Mouse (Mus musculus) mammary gland, adult 2 months (tissue): ENCODE results near the gene Gabbr2. TPM values are rescaled to one million over a fixed set of nuclear protein-coding genes. Genes with fewer than 3 reads are reported as not detected.

Source experiments
- polyA plus RNA-seq: library from polyadenylated mRNA; depleted of rRNA; stranded (reverse); fragments of >200 nt; gene quantifications from 2 replicates; pipeline ENCODE4 v1.2.3, GENCODE M21; 2012; ENCODE audit warnings: low replicate concordance; rRNA removed

The Gabbr2 gene
- polyA plus RNA-seq: 0.04 and 0.30 TPM in 2 replicates

GRCm38 (mm10) chr4:46991016-46991958 is at the start of gene Gabbr2:
Gene Gabbr2, minus strand, starts transcription at chr4:46991873.

DNA sequence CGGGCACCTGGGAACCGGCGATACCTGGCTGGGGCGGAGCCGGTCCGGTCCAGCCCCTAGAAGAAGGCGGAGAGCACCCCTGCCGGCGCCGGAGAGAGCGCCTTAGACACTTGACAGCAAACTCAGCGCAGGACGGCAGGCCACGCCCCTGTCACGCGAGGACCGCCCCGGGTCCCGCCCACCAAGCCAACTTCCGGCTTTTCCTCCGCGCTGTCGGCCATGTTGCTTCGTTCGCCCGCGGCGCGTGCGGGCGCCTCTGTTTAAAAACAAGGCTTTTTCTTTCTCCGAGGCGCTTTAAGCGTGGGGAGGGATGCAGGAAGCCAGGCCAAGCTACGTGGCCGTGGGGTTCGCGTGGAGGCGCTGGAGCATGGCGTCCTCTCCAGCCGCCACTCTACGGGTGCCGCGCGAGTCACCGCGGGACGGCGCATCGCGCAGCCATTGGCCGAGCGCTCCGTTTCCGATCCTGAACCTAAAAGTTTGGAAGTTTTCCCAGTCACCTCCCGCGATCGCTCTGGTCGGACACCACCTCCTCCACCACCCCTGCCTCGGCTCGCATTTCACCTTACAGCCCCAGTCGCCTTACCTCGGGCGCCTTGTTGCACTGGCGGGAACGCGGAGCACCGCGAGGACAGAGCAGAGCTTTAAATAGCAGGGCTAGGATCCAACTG is 341.5 kb downstream of the Gabbr2 start, which contains the start of gene Tbc1d2:
Gene Tbc1d2, minus strand, starts transcription at position 124 of the 668 bp plus-strand sequence.

Other genes starting within 250 kb of the Gabbr2 start
- 6.1 and 6.6 TPM in 2 replicates for gene Anks6, start 65.6 kb upstream of the Gabbr2 start, polyA plus RNA-seq
- 5.0 and 10.0 TPM in 2 replicates for gene Galnt12, start 100.0 kb upstream of the Gabbr2 start, polyA plus RNA-seq
- 154 and 199 TPM in 2 replicates for gene Col15a1, start 216.3 kb upstream of the Gabbr2 start, polyA plus RNA-seq